ENCODE assay signal across 8 mouse cellular contexts in genomic region chr1:90153787-90154186, GRCm38 (mm10). TPM values are rescaled to one million over a fixed set of nuclear protein-coding genes. Genes with fewer than 3 reads are reported as not detected.
DNase-seq lines count a peak whose midpoint lies in the region; ATAC-seq and TF ChIP-seq lines count a peak whose summit lies in the region.

No protein-coding gene starts in this region.

- TF ChIP-seq CTCF in CH12.LX (conservative IDR thresholded peaks at IDR 0.05 in 1 of 2, IDR thresholded peaks at IDR 0.05 in 1 of 2; ENCODE audit: low read depth in 2 of 2, low read length in 2 of 2) = no peak

- H3K36me3 ChIP-seq in heart, embryonic 11.5 days (ENCODE audit: control insufficient read depth, insufficient read depth, low read length) = no peaks in the 10 kb centered on the region
- H3K36me3 ChIP-seq in CH12.LX (replicated peaks in 1 of 2; ENCODE audit: control insufficient read depth in 1 of 2, insufficient read depth in 1 of 2, low read length in 1 of 2) = no peaks in the 10 kb centered on the region
- no peaks in the 10 kb centered on the region for H3K36me3 ChIP-seq in hindbrain, embryonic 10.5 days
- no peaks in the 10 kb centered on the region for H3K36me3 ChIP-seq in midbrain, embryonic 10.5 days

- no peak for DNase-seq in heart, postnatal 14 days
- DNase-seq in CH12.LX (ENCODE audit: extremely low read depth) = no peak
- DNase-seq in hindbrain, embryonic 10.5 days (ENCODE audit: low spot score) = no peak
- DNase-seq in midbrain, embryonic 10.5 days (ENCODE audit: low spot score) = no peak
- no peak for DNase-seq in adrenal gland, adult 2 months
- no peak for DNase-seq in adrenal gland, adult 8-10 months
- no peak for DNase-seq in spleen, postnatal 36 days (ENCODE audit: low spot score in 2 of 2)

- no peak for TF ChIP-seq RAD21 in CH12.LX (IDR thresholded peaks at IDR 0.05; ENCODE audit: low read depth, low read length)

- peaks cover 24% of the 10 kb centered on the region for H3K27me3 ChIP-seq in heart, embryonic 11.5 days (ENCODE audit: control insufficient read depth, insufficient read depth, low read length)
- no peaks in the 10 kb centered on the region for H3K27me3 ChIP-seq in CH12.LX (replicated peaks)
- peaks cover 7% of the 10 kb centered on the region; the same call in 1 of the 2 replicates for H3K27me3 ChIP-seq in hindbrain, embryonic 10.5 days (ENCODE audit: insufficient read depth, poor library complexity, severe bottlenecking)
- peaks cover 10% of the 10 kb centered on the region for H3K27me3 ChIP-seq in midbrain, embryonic 10.5 days (ENCODE audit: low read depth, poor library complexity, severe bottlenecking)

- H3K4me2 ChIP-seq in heart, embryonic 11.5 days = peak overlapping the region; percentile 62
- H3K4me2 ChIP-seq in CH12.LX (ENCODE audit: insufficient read depth, low read depth, poor library complexity, severe bottlenecking) = peak overlapping the region; percentile 84

- no peak for TF ChIP-seq EP300 in CH12.LX (IDR thresholded peaks at IDR 0.05; ENCODE audit: low read length)

- no peak overlapping the region for H3K9ac ChIP-seq in heart, embryonic 11.5 days (ENCODE audit: low read depth, low read length)
- no peak overlapping the region for H3K9ac ChIP-seq in CH12.LX (ENCODE audit: insufficient read depth, low read depth)

- peak overlapping the region; percentile 13; the same call in 1 of the 2 replicates for H3K4me3 ChIP-seq in heart, embryonic 11.5 days (ENCODE audit: low read depth, low read length)
- H3K4me3 ChIP-seq in CH12.LX (replicated peaks in 1 of 3; ENCODE audit: low read depth in 2 of 3, low read length in 2 of 3, poor library complexity in 1 of 3) = no peak overlapping the region
- H3K4me3 ChIP-seq in hindbrain, embryonic 10.5 days = peak overlapping the region; percentile 44
- H3K4me3 ChIP-seq in midbrain, embryonic 10.5 days = peak overlapping the region; percentile 42

- peaks cover 24% of the 10 kb centered on the region for H3K4me1 ChIP-seq in heart, embryonic 11.5 days (ENCODE audit: control insufficient read depth, insufficient read depth, low read length)
- peaks cover 10 to 19% of the 10 kb centered on the region in 2 experiments for H3K4me1 ChIP-seq in CH12.LX (ENCODE audit: control insufficient read depth in 1 of 2, insufficient read depth in 2 of 2)
- peaks cover 24% of the 10 kb centered on the region for H3K4me1 ChIP-seq in hindbrain, embryonic 10.5 days (replicated peaks)
- H3K4me1 ChIP-seq in midbrain, embryonic 10.5 days = peaks cover 25% of the 10 kb centered on the region

- no peak overlapping the region for H3K27ac ChIP-seq in heart, embryonic 11.5 days (ENCODE audit: low read depth, low read length)
- H3K27ac ChIP-seq in CH12.LX (ENCODE audit: insufficient read depth, low read depth) = no peak overlapping the region
- peak overlapping the region; percentile 86 for H3K27ac ChIP-seq in hindbrain, embryonic 10.5 days
- H3K27ac ChIP-seq in midbrain, embryonic 10.5 days (replicated peaks) = peak overlapping the region; percentile 82

- H3K9me3 ChIP-seq in heart, embryonic 11.5 days (replicated peaks; ENCODE audit: control insufficient read depth, low read length) = no peaks in the 10 kb centered on the region
- H3K9me3 ChIP-seq in CH12.LX (replicated peaks; ENCODE audit: low read length) = peaks cover 6% of the 10 kb centered on the region
- no peaks in the 10 kb centered on the region for H3K9me3 ChIP-seq in hindbrain, embryonic 10.5 days
- H3K9me3 ChIP-seq in midbrain, embryonic 10.5 days (replicated peaks) = no peaks in the 10 kb centered on the region

- dilution Hi-C loops in CH12.LX (cut with MboI; ENCODE audit: extremely low pct_ligation_motif_present, extremely low pct_unique_long_range_greater_than_20kb, low sequenced_read_pairs) = no loop called here

- in situ Hi-C loops in CH12.LX (cut with MboI; ENCODE audit: low pct_ligation_motif_present, low pct_unique_long_range_greater_than_20kb, low sequenced_read_pairs) = no loop called here

- no peak for ATAC-seq in heart, embryonic 11.5 days (replicated peaks; ENCODE audit: insufficient number of reproducible peaks, low FRiP score, low TSS enrichment)

- 22% methylated on average over 6 of the region's 6 CpGs for WGBS in heart, embryonic 11.5 days (ENCODE audit: insufficient replicate concordance)
- 16% methylated on average over 6 of the region's 6 CpGs for WGBS in hindbrain, embryonic 10.5 days
- 19% methylated on average over 6 of the region's 6 CpGs for WGBS in midbrain, embryonic 10.5 days

- TF ChIP-seq POLR2A in CH12.LX (IDR thresholded peaks at IDR 0.05; ENCODE audit: low read depth, low read length) = no peak

- intact Hi-C loops in heart, postnatal 14 days (cut with DNase I) = no loop called here

- H3K79me2 ChIP-seq in CH12.LX (replicated peaks; ENCODE audit: control insufficient read depth, extremely low read depth, insufficient read depth, poor library complexity, severe bottlenecking) = no peaks in the 10 kb centered on the region

TF ChIP-seq in CH12.LX, 34 proteins besides CTCF, POLR2A, EP300 and RAD21:
- no peak for TF ChIP-seq ZC3H11A (IDR thresholded peaks at IDR 0.05; ENCODE audit: low read depth, low read length)
- TF ChIP-seq ZMIZ1 (IDR thresholded peaks at IDR 0.05; ENCODE audit: low read depth, low read length) = no peak
- no peak for TF ChIP-seq IRF4 (IDR thresholded peaks at IDR 0.05; ENCODE audit: low read depth, low read length)
- TF ChIP-seq NRF1 (IDR thresholded peaks at IDR 0.05; ENCODE audit: low read depth, low read length) = no peak
- TF ChIP-seq ELF1 (IDR thresholded peaks at IDR 0.05; ENCODE audit: low read depth, low read length) = 0 out of 2 replicates have a peak, but pooled peaks have one; percentile 9

RNA-seq across cellular contexts. Expression of gene Iqca, which starts 0.6 kb away (rescaled TPM):
- polyA plus RNA-seq in heart, embryonic 11.5 days (2014; fragmentation: Nextera tagmentation; extraction: Ambion mirVana) = not detected in 2 replicates
- under 1 TPM in 1 of 2 experiments, not detected in 1; 0.36 TPM for total RNA-seq in heart, postnatal 14 days (2021)
- total RNA-seq in CH12.LX (2012; rRNA removed) = not detected in 2 replicates
- 0.19 TPM in 1 of 2 replicates, not detected in the other for total RNA-seq in CH12.LX (2014; rRNA removed)
- 1.0 TPM in 1 of 2 replicates, not detected in the other for polyA plus RNA-seq in CH12.LX (2012; ENCODE audit: insufficient read length, low read depth)
- polyA plus RNA-seq in hindbrain, embryonic 10.5 days (2016; fragmentation: Nextera tagmentation; extraction: Ambion mirVana) = 0.25 and 1.4 TPM in 2 replicates
- polyA plus RNA-seq in midbrain, embryonic 10.5 days (2016; fragmentation: Nextera tagmentation; extraction: Ambion mirVana) = 0.15 and 0.30 TPM in 2 replicates
- not detected for total RNA-seq in adrenal gland, adult 2 months (2021)
- not detected in 2 replicates for polyA plus RNA-seq in adrenal gland, adult 2 months (2012; rRNA removed)
- not detected for total RNA-seq in adrenal gland, adult 8-10 months (2022)

RNA-seq across cellular contexts. Expression of gene Ackr3, which starts 50.0 kb away (rescaled TPM):
- polyA plus RNA-seq in heart, embryonic 11.5 days (2014; fragmentation: Nextera tagmentation; extraction: Ambion mirVana) = 45.3 and 50.2 TPM in 2 replicates
- 10 to 100 TPM; 53.0 to 62.6 TPM for total RNA-seq in heart, postnatal 14 days (2021)
- total RNA-seq in CH12.LX (2012; rRNA removed) = 10.1 and 13.1 TPM in 2 replicates
- 18.0 and 23.1 TPM in 2 replicates for total RNA-seq in CH12.LX (2014; rRNA removed)
- 25.6 and 34.4 TPM in 2 replicates for polyA plus RNA-seq in CH12.LX (2012; ENCODE audit: insufficient read length, low read depth)
- polyA plus RNA-seq in hindbrain, embryonic 10.5 days (2016; fragmentation: Nextera tagmentation; extraction: Ambion mirVana) = 19.2 and 22.3 TPM in 2 replicates
- 26.3 and 30.9 TPM in 2 replicates for polyA plus RNA-seq in midbrain, embryonic 10.5 days (2016; fragmentation: Nextera tagmentation; extraction: Ambion mirVana)
- total RNA-seq in adrenal gland, adult 2 months (2021) = 100 to 1,000 TPM in 1 of 2 experiments, 10 to 100 TPM in 1; 90.5 to 175 TPM
- polyA plus RNA-seq in adrenal gland, adult 2 months (2012; rRNA removed) = 246 and 317 TPM in 2 replicates
- 10 to 100 TPM; 20.0 to 86.1 (median 59.0) TPM for total RNA-seq in adrenal gland, adult 8-10 months (2022)

Comparison
In these comparisons a context has a peak if more than half of its experiments do, and no peak if none do; other contexts are left out.
1. H3K27ac ChIP-seq: peak in hindbrain, embryonic 10.5 days (single experiment) and midbrain, embryonic 10.5 days (single experiment); none in heart, embryonic 11.5 days (single experiment) and CH12.LX (single experiment).
2. H3K4me3 ChIP-seq: peak in heart, embryonic 11.5 days (single experiment), hindbrain, embryonic 10.5 days (single experiment) and midbrain, embryonic 10.5 days (single experiment); none in CH12.LX (0 of 3).